Mouse (Mus musculus) embryo, embryonic 11.5 days (tissue): Measurements from ENCODE around the gene Rpl11.
"Not testable (repeated sequence)": the region's sequence is repeated elsewhere in the genome, so short reads cannot be mapped to it uniquely, and the experiment has no call there.

Experiments
- DNase-seq: peaks from one replicate; pipeline ENCODE4 v3.0.0-alpha.2; 2012; ENCODE audit warnings: low read depth, low spot score

Gene Rpl11

GRCm38 (mm10) chr4:135980223-135980622 lies 73.0 kb downstream of the Rpl11 start:
- DNase-seq: not testable (repeated sequence)
